3 mouse cellular contexts compared by ENCODE assay signal in the genomic region with DNA sequence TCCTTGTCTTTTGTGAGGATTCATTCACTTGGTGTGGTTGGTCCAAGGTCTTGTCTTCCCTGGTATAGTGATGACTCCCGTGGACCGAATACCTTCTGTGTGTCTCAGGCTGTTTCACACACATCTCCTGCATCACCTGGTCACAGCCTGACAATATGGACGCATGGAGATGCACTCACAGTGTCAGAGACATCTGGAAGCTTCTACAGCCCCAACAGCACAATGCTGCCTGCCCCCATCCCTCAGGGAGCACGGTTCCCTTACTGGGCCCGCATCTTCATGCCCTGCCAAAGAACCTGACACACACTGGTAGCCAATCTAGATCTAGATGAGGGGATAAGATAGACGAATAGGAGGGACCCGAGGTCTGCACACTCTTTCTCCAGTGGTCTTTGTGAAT.
"Had no signal": no experiment of that assay in that cellular context is flagged by ENCODE, and none has a peak within 500 bp of the region (broad histone marks: within the 10 kb centered on the region; RNA-seq: fewer than 3 reads in every experiment).

No protein-coding gene starts in this region.

- H3K27ac ChIP-seq: kidney, embryonic 15.5 days; neural tube, embryonic 13.5 days had no signal

- H3K9me3 ChIP-seq: kidney, embryonic 15.5 days; limb, embryonic 10.5 days; neural tube, embryonic 13.5 days had no signal

- H3K36me3 ChIP-seq: kidney, embryonic 15.5 days; limb, embryonic 10.5 days; neural tube, embryonic 13.5 days had no signal
